Mouse (Mus musculus) forebrain, embryonic 11.5 days (tissue): ENCODE measurements at regions not wholly inside any gene's neighbourhood (a gene's known extent, or its start where the extent isn't known, plus 50 kb on each side); places are given as distances from the start of the nearest gene placed in this dataset.

Experiments used
- ATAC-seq: fragments of 200-750 bp; cut with Nextera tagmentation; replicated peaks from 2 replicates; pipeline ENCODE4 v1.8.0; 2017; ENCODE audit warnings: moderate TSS enrichment; ENCODE audit not compliant: low FRiP score
- DNase-seq: peaks from one replicate; pipeline ENCODE4 v3.0.0-alpha.2; 2017; ENCODE audit warnings: low spot score
- H3K27ac ChIP-seq: fragments of 300-500 bp; sonication (generic); 2 replicates; pipeline ENCODE4 v1.5.1; 2014; ENCODE audit warnings: low read depth, low read length
- H3K27me3 ChIP-seq: fragments of 300-500 bp; sonication (generic); 2 replicates; pipeline ENCODE4 v1.6.1; 2014; ENCODE audit warnings: mild to moderate bottlenecking, low read length, mixed read lengths; ENCODE audit not compliant: control insufficient read depth, insufficient read depth
- H3K36me3 ChIP-seq: fragments of 300-500 bp; sonication (generic); 2 replicates; pipeline ENCODE4 v1.6.1; 2014; ENCODE audit warnings: mild to moderate bottlenecking, low read length, moderate library complexity, mixed read lengths; ENCODE audit not compliant: control insufficient read depth, insufficient read depth
- H3K4me1 ChIP-seq: fragments of 300-500 bp; sonication (generic); replicated peaks from 2 replicates; pipeline ENCODE4 v1.6.1; 2014; ENCODE audit warnings: low read length, mixed read lengths; ENCODE audit not compliant: control insufficient read depth, insufficient read depth
- H3K4me2 ChIP-seq: fragments of 300-500 bp; sonication (generic); 2 replicates; pipeline ENCODE4 v1.6.1; 2014; ENCODE audit warnings: low read depth, mild to moderate bottlenecking, low read length, moderate library complexity, mixed read lengths; ENCODE audit not compliant: severe bottlenecking
- H3K4me3 ChIP-seq: fragments of 300-500 bp; sonication (generic); 2 replicates; pipeline ENCODE4 v1.5.1; 2014; ENCODE audit warnings: low read depth, low read length
- H3K9ac ChIP-seq: fragments of 300-500 bp; sonication (generic); 2 replicates; pipeline ENCODE4 v1.6.1; 2014; ENCODE audit warnings: low read length
- H3K9me3 ChIP-seq: fragments of 300-500 bp; sonication (generic); 2 replicates; pipeline ENCODE4 v1.6.1; 2016; ENCODE audit warnings: low read length, mixed read lengths; ENCODE audit not compliant: control insufficient read depth
- WGBS: fragments of 180-500 bp; shearing (Covaris S2); extraction: QIAGEN DNeasy Blood & Tissue Kit; methylation state at CpG from one replicate; pipeline ENCODE4 v1.1.7; 2014; 5-methylcytosine and 5-hydroxymethylcytosine counted together

DNA sequence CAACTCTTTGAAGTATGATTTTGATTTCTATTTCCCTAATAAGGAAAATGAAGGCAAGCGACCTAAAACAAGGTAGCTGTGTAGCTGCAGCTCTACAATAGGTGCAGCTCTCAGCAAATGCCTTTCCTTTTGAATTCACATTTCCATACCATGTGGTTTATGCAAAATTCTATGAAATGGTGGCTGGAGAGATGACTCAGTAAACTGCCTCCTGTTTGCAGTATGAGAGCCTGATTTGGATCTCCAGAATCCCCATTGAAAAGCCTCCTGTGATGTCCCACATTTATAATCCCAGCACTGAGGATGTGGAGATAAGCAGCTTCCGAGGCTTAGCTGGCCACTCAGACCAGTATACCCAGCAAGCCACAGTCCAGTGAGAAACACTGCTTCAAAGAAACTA, 59.6 kb downstream of the Npy1r start:
- H3K4me1 ChIP-seq: no peaks in the 10 kb centered on the region
- ATAC-seq: no peak
- 77% methylated on average over 2 of the region's 2 CpGs for WGBS

DNA sequence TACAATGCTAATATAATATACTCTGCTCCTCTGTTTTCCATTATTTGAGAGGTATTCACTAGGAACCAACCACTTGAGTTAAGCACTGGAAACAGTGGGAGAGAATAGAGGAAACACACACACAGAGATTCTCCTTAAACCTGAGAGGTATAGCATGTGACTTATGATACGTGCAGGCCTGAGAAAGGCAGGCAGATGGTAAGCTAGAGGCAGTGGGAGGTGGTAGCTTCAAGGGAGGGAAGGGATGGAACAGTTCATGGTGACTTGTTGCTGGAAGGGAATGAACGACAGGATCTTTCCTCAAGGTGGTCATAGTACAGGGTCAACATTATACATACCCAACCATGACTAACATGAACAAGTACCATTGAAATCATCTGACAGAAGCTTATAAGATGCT, 60.8 kb downstream of the Npy1r start:
- H3K9ac ChIP-seq: no peak overlapping the region
- H3K4me3 ChIP-seq: no peak overlapping the region
- 84% methylated on average over 2 of the region's 2 CpGs for WGBS
- no peaks in the 10 kb centered on the region for H3K4me1 ChIP-seq
- no peak overlapping the region for H3K4me2 ChIP-seq
- ATAC-seq (no peak), DNase-seq (no peak)
- H3K36me3 ChIP-seq: no peaks in the 10 kb centered on the region
- H3K27me3 ChIP-seq: no peaks in the 10 kb centered on the region
- no peak overlapping the region for H3K27ac ChIP-seq
- H3K9me3 ChIP-seq: no peaks in the 10 kb centered on the region

More for the DNA sequence above, 59.6 kb downstream of the Npy1r start:
- no peak for DNase-seq
- H3K9me3 ChIP-seq: no peaks in the 10 kb centered on the region
- H3K27ac ChIP-seq: no peak overlapping the region
- no peak overlapping the region for H3K4me3 ChIP-seq
- H3K9ac ChIP-seq: no peak overlapping the region
- H3K36me3 ChIP-seq: no peaks in the 10 kb centered on the region
- no peaks in the 10 kb centered on the region for H3K27me3 ChIP-seq
- H3K4me2 ChIP-seq: no peak overlapping the region

DNA sequence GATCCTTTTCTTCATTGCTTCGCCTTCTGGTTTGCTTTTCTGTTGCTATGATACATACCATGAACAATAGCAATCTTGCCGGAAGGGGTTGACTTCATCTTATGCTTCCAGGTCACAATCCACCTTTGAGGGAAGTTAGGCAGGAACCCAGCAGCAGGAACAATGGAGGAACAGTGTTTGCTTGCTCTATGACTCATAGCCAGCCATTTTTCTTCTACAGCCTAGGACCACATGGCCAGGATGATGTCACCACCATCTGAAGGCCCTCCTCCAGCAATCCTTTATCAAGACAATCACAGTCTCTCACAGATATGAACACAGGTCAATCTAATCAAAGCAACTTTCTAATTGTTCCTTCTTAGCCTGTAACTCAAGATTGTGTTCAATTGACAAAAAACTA, 61.5 kb downstream of the Npy1r start:
- Histone ChIP-seq H3K27me3 (no peaks in the 10 kb centered on the region), H3K4me3 (no peak overlapping the region), H3K4me1 (no peaks in the 10 kb centered on the region), H3K36me3 (no peaks in the 10 kb centered on the region), H3K4me2 (no peak overlapping the region), H3K9ac (no peak overlapping the region), H3K27ac (no peak overlapping the region), H3K9me3 (no peaks in the 10 kb centered on the region)
- WGBS: 93% methylated on average over 2 of the region's 2 CpGs
- ATAC-seq (no peak), DNase-seq (no peak)

DNA sequence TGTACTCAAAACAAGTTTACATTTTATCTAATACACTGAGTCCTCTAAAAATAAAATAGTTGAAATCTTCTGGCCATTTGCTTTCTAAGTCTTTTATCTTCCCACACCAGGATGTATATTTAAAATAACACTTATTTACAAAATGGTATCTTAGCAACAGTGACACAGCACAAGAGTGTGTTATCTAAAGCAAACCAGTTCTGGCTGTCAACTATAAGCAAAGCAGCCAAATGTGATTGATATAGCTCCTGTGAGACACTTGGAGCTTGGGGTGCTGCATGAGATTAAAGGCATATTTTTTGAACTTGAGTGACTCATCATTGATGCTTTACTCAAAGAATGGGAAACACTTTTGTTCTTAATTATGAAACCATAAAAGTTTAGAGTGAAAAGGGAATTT, 62.7 kb downstream of the Npy1r start:
- Histone ChIP-seq H3K27ac (no peak overlapping the region), H3K9ac (no peak overlapping the region), H3K4me3 (no peak overlapping the region), H3K9me3 (no peaks in the 10 kb centered on the region), H3K4me1 (no peaks in the 10 kb centered on the region), H3K4me2 (no peak overlapping the region), H3K27me3 (no peaks in the 10 kb centered on the region), H3K36me3 (no peaks in the 10 kb centered on the region)
- ATAC-seq (no peak), DNase-seq (no peak)

DNA sequence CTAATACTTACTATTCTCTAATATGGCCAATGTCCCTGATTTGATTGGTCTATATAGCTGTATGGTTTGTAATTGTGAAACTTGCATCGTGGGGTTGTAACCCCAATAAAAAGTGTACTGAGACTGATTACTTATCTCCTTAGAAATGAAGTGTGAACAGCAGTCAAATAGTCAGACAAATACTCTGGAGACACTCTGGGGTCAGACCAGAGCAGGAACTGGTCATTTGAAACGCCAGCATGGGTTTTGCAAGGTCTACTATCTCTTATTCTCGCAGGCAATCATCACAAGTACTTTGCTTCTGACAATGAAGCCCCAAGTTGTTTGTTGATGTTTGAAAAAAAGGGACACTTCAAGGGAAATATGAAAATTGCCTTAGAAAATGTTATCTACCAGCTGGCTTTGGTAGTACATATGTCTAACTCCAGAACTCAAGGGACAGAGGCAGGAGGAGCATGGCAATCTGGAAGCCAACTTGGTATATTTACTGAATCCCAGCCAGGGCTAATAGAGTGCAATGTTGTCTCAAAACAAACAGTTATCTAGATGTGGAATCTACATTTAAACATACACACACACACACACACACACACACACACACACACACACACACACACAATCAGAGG, 64.1 kb downstream of the Npy1r start:
- H3K36me3 ChIP-seq: no peaks in the 10 kb centered on the region

DNA sequence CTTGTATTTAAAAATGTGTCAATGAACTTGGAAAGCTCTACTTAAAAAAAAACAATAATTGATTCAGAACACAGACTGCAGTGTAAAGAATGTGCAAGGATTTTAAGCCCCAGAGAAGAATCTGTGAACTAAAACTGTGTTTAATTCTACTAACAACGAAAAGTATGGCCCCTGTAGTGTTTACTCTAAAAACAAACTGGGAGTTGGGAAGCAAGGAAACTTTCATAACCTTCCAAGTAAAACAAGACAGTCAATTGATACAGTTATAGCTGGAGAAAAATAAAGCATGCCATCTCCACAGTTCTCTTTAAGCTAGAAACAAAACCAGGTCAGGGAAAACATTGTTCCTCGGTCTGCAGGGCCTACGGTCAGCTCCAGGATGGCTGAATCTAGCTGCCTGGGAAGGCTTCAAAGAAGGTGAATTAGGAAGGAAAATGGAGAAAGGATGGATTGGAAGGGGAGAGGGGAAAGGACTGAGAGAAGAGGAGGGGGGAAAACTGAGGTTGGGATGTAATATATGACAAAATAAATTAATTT, 68.1 kb downstream of the Npy1r start:
- H3K4me1 ChIP-seq: no peaks in the 10 kb centered on the region
- no peak for DNase-seq
- no peak overlapping the region for H3K27ac ChIP-seq
- H3K4me2 ChIP-seq: no peak overlapping the region
- no peaks in the 10 kb centered on the region for H3K9me3 ChIP-seq
- no peak overlapping the region for H3K9ac ChIP-seq
- H3K27me3 ChIP-seq: no peaks in the 10 kb centered on the region
- WGBS: 49% methylated on average over 3 of the region's 3 CpGs
- no peak overlapping the region for H3K4me3 ChIP-seq
- H3K36me3 ChIP-seq: no peaks in the 10 kb centered on the region
- no peak for ATAC-seq

More for the DNA sequence above, 64.1 kb downstream of the Npy1r start:
- 79% methylated on average over 3 of the region's 3 CpGs for WGBS
- H3K4me3 ChIP-seq: no peak overlapping the region
- H3K27ac ChIP-seq: no peak overlapping the region
- no peaks in the 10 kb centered on the region for H3K9me3 ChIP-seq
- no peaks in the 10 kb centered on the region for H3K27me3 ChIP-seq
- no peak overlapping the region for H3K9ac ChIP-seq
- ATAC-seq: no peak
- DNase-seq: no peak
- H3K4me2 ChIP-seq: no peak overlapping the region
- no peaks in the 10 kb centered on the region for H3K4me1 ChIP-seq

DNA sequence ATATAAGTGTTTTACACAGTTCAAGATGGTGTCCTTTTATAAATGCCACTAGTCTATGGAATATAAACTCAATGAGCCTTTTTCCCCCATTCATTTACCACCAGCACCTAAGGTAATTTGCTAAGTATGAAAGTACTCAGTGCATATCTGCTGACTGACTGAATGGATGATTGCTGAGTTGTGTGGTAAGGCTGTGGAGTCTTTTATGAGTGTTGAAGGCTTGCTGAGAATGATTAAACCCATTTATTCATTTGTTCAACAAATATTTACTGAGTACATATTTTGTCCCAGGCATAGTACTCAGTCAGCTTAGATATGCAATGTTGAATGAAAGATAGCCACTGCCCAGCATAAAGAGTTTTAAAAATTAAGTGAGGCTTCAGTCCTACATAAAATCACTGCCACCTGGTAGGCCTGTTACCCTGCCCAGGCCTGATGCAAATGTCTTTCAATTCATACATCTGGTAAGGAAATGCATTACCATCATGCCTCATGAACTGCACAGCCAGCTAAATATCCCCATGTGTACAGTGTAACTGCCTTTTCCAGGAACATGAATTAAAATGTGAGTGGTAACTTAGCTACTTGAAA, 71.5 kb downstream of the Npy1r start:
- Histone ChIP-seq H3K36me3 (no peaks in the 10 kb centered on the region), H3K9ac (no peak overlapping the region), H3K4me2 (no peak overlapping the region), H3K9me3 (no peaks in the 10 kb centered on the region), H3K4me3 (no peak overlapping the region), H3K27me3 (no peaks in the 10 kb centered on the region), H3K27ac (no peak overlapping the region), H3K4me1 (no peaks in the 10 kb centered on the region)
- ATAC-seq (no peak), DNase-seq (no peak)

DNA sequence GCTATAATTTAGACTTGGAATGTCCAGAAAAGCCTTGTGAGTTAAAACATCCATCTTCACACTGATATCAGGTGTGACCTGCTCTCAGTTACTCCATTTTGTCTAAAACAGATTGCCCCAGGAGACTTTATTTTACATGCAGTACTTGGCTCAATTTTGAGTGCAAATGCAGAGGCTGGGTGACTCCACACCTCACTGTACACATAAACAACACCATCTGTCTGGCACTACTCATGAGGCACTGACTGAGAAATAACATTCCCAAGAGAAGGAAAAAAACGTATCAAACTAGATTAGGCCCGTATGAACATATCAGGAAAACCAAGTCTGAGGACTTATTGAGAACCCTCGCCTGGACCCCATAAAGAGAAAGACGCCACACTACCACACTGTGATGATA, 74.1 kb downstream of the Npy1r start:
- Histone ChIP-seq H3K27ac (no peak overlapping the region), H3K4me2 (no peak overlapping the region), H3K4me1 (no peaks in the 10 kb centered on the region), H3K27me3 (no peaks in the 10 kb centered on the region), H3K9ac (no peak overlapping the region), H3K36me3 (no peaks in the 10 kb centered on the region), H3K4me3 (no peak overlapping the region), H3K9me3 (no peaks in the 10 kb centered on the region)
- no peak for DNase-seq
- 90% methylated on average over 4 of the region's 4 CpGs for WGBS
- ATAC-seq: no peak

DNA sequence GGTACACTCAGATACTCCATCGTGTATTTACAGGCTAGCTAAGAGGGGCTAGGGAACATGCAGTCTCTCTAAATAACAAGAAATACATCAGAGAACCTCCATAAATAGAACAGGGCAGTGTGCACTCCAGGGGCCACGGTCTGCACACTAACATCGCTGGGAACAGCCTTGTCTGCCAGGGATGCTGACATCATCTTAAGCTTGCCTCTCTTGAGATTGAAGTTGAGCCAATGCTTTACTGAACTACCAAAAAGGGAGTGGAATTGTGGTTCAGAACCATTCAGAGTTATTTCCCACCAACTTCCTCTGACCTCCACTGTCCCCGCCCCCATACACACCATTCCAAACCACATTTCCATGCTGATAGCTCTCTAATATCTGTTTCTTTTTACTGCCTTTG, 75.7 kb downstream of the Npy1r start:
- H3K9ac ChIP-seq: no peak overlapping the region
- no peaks in the 10 kb centered on the region for H3K9me3 ChIP-seq
- no peak overlapping the region for H3K4me2 ChIP-seq
- H3K4me1 ChIP-seq: 0 out of 2 replicates have a peak, but pooled peaks cover 3% of the 10 kb centered on the region
- no peak overlapping the region for H3K4me3 ChIP-seq
- WGBS: 83% methylated on average over 4 of the region's 4 CpGs
- no peaks in the 10 kb centered on the region for H3K27me3 ChIP-seq
- ATAC-seq (no peak; the same call in 1 of the 2 replicates), DNase-seq (no peak)
- no peak overlapping the region for H3K27ac ChIP-seq
- H3K36me3 ChIP-seq: no peaks in the 10 kb centered on the region
